Mouse (Mus musculus): ENCODE measurements around the gene Cldn22. TPM values are rescaled to one million over a fixed set of nuclear protein-coding genes. Genes with fewer than 3 reads are reported as not detected.
"Not testable (repeated sequence)": the region's sequence is repeated elsewhere in the genome, so short reads cannot be mapped to it uniquely, and the experiment has no call there.

Gene Cldn22
- total RNA-seq (2021): under 1 TPM in 1 of 2 experiments, not detected in 1; 0.49 TPM
- long read RNA-seq, experiment 1: 0 reads
- long read RNA-seq, experiment 2: 0 reads

DNA sequence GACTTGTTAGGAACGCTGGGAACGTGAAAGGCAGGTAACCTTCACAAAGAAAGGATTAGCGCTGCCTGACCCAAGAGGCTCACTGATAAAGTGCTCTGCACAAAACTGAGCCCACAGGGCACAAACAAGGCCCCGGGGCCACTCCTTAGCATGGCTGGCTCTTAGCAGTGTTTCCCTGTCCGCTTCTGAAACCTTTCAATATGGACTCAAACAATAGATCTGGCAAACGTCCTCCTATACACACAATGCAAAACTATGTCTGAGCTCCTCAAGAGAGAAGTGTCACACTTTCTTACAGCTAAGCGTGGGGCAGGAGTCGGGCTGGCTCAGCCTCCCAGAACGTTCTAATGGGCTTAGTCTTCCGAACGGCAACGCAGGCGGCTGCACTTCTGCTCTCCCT lies at the start of gene Cldn22:
Gene Cldn22, plus strand, starts transcription at position 301 of the 400 bp plus-strand sequence.
- DNase-seq: no peak

DNA sequence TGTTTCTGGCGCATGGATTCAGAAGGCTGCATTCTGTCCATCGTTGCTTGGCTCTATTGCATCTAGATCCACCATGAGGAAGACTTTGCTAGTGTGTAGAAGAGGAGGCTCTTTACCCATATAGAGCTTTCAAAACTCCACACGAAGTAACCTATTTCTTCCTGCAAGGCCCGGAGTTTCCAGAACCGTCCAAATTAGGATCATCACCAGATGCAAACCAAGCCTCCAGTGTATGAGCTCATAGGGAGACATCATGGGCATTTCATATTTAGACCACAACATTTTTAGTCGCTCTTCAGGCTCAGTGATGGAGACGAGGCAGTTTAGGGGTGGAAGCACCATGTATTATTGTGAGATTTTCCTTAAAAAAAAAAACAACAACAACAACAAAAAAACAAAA lies 46.9 kb upstream of the Cldn22 start:
- no peak for DNase-seq

DNA sequence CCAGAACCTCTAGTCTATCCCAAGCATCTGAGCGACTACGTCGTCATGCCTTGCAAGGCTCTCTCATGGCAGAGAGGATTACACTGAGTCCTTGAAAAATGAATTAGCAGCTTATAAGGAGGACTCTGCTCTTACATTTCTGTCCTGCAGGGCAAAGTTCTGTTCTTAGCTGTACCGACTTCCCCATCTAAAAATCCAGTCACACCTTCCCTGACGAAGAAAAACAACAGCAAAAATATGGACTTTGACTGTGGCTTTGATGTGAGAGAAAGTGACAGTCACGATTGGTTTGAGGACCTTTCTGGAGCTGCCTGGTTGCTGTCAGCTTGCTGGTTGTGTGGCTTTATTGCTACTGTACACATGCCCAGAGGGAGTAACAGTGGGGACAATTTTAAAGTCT lies 44.7 kb upstream of the Cldn22 start:
- DNase-seq: no peak

DNA sequence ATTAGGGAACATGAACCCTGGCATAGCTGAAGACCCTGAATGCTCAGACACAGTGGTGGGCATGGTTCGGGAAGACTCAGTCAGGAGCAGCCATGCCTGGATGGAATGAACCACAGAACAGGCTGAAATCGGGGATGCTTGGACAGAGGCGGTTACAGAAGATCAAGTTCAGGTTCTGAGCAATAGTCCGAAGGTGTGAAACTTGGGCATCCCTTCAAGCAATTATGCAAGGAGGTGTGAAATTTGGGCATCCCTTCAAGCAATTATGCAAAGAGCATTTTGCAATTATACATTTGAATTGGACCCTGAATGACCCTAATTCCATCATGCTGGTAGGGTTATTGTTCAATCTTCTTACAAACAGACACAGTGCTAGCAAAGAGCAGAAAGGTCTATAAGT lies 42.4 kb upstream of the Cldn22 start:
- DNase-seq: no peak

DNA sequence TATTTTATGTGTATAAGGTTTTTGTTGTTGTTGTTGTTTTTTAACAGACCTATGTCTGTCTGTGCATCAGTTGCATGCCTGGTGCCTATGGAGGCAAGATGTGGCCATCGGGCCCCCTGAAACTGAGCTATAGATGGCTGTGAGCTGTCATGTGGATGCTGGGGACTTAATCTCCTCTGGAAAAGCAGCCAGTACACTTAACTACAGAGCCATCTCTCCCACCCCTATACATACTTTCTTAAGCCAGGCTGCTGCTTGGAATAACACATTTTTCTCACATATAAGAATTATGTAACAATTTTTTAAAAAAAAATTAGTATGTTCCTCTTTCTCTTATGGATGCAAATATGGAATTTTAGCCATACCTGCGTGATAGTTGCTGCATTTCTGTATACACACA lies 40.7 kb upstream of the Cldn22 start:
- no peak for DNase-seq

DNA sequence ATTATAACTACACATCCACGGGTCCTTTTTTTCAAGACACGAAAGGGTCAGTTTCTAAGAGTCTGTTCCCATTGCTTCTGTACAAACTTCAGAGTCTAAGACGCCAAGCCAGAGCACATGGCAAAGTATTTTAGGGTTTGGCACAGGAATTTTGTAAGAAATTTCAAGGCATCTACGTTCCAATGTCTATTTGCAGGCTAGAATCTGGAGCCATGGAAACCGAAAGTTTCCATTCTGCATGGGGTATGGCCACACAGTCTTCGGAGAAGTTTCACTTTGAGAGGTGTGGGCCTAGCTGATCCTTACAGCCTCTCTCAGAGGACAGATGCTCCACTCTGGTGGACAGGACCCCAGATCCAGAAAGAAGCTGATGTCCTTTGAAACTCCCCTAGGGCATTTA lies 40.3 kb upstream of the Cldn22 start:
- DNase-seq: peak in 1 of 2 experiments; percentile 47

DNA sequence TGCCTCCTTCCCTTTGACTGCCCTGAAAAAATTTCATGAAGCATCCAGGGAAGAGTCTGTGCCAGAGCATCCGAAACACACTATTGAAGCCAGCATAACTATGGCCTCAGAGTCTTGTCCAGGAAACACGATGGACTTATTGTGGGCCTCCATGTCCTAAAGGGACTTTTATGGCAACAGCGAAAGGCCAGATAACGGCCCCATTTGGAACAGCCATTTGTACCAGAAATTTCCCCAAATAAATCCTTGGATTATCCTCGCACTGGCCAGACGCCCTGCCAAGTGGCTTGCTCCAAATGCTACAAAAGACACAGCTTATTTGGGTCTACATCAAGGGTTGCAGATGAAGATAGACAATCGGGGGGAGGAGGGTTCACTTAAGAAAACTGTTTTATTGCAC lies 39.8 kb upstream of the Cldn22 start:
- DNase-seq: peak; percentile 66 to 82

DNA sequence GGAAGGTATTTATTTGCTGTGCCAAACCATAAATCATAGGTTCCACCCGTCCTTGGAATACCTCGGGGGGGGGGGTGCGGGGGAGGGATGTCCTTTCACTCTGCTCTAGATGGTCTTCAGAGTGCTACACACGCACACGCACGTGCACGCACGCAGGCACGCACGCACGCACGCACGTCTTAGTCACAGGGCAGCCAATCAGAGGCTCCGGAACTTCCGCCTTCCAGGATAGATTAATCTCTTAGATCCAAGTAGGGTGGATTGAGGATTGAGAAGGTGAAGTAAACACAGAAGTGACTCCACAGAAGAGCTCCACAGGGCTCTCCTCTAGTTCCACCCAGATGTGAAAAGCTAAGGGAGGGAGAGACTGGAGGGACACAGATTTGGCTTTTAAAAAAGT lies 38.0 kb upstream of the Cldn22 start:
- no peak for DNase-seq

DNA sequence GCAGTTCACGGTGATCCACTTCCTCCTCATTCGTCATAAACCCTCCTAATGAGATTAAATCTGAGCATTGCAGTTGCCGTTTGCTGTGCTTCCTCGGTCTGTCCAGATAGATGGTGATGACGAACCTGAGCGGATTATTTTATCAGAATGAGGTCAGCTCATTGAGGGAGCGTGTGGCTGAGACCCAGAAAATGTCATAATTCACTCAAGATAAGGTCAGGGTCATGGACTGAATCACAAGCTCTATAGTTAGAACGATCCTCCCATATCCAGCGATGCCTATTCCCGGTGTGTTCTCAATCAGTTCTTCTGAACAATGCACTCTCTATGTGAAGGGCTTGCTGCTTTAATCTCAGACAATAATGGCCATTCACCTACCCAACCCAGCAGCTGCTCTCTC lies 36.6 kb upstream of the Cldn22 start:
- peak; percentile 61 to 62 for DNase-seq

DNA sequence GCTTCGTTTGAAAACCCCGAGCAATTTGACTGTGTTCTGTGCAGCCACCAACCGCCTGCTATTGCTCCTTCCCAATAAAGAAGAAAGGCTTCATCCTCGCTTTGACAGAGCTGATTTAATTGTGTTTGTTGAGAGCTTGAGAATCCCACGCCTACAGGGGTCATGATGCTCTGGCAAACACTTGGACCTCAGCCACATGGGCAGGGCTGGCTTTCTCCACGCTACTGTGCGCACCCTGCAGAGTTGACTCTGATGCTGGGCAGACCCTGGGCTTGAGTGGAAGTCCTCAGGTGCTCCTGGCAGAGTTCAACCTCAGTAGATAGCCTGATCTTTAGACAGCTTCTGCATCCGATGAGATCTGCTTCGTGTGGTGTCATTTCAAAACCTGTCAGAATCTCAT lies 32.3 kb upstream of the Cldn22 start:
- DNase-seq: no peak

DNA sequence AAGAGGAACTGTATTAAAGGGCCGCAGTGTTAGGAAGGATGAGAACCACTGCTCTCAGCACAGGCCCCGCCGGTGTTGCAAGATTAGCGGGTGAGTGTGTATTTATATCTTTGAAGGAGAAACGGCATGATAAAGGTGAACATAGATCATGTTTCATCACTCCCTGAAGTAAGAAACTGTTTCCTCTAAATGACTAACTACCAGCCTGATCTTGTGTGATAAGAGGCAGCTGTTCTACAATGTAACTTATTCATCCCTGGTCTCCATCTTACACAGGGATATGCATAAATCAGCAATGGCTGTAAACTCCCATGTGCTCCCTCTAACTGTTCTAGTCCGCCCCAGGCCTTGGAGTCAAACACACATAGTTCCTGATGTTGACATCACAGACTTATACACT lies 24.8 kb upstream of the Cldn22 start:
- DNase-seq: no peak

DNA sequence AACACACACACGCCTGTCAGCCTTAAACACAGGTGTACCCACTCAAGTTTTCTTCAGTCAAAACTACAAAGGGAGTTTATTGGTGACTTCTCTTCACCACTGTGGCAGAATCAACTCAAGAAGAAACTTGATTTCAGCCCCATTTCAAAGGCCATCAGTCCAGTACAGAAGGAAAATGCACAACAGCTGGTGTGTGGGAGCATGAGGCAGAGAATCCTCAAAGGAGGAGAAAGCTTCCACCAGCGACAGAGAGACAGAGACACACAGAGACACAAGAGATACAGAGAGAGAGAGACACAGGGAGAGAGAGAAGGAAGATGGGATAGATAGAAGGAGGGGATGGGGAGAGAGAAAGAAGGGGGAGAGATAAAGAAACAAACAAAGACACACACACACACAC lies 21.9 kb upstream of the Cldn22 start:
- DNase-seq: no peak

DNA sequence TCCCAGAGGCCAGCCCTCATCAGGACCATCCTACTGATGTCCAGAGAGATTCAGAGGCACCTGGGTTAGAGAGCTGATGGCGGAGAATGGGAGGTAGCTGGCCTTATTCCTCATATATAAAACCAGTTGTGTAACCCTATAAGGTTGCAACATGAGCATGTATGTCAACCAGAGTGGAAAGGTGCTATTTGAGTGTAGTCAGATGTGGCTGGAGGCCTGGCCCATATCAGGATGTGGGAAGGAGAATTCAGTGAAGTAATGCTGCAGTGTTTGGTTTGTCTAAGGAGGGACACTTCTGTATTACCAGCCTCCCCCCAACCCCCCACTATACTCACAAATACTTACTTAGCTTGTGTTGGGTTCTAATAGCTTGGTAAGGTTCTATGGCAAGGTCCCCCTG lies 20.0 kb upstream of the Cldn22 start:
- no peak for DNase-seq

DNA sequence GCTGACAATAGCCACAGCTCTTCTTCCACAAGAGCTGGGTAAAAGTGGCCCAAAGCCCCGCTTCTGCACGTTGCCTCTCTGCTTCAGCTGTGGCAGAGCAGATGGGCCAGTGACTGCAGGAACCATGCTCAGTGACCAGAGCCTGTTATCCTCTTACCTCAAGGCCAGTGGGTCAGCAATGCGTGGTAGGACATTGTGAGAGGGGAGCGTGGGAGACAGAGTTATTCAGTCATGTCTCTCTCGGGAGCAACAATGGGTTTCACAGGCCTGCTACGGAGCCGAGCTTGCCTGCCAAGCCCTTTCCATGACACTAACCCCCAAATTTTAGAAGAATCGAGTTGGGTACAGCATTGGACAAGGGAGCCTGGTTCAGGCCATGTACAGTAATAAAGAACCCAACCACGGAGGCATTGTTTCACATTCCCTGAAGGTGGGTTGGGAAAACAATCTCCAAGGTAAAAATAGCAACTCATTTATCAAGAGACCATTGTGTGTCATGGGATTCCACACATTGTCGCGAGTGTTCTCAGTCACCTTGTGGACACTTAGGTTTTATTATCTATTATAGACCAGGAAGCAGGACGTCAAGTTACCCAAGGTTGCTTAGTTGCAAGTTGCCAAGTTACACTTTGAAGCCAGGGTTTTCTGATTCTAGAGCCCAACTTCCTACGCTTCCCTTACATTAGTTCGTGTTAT lies 14.2 kb upstream of the Cldn22 start:
- no peak for DNase-seq

DNA sequence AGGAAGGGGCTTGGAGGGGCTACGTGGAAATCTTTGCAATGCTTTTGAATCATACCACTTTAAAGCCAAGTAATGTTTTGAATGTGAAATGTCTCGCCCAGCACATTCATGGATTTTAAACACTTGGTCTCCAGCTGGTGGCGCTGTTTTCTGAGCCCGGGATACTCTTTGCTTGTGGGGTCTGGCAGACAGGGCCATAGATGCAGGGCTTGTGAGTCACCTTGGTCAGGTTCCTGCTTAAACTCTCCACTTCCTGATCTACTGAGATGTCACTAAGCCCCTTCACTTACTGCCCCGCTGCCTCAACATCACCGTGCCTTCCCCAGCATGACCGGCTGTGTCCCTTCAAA lies 13.6 kb upstream of the Cldn22 start:
- no peak for DNase-seq

DNA sequence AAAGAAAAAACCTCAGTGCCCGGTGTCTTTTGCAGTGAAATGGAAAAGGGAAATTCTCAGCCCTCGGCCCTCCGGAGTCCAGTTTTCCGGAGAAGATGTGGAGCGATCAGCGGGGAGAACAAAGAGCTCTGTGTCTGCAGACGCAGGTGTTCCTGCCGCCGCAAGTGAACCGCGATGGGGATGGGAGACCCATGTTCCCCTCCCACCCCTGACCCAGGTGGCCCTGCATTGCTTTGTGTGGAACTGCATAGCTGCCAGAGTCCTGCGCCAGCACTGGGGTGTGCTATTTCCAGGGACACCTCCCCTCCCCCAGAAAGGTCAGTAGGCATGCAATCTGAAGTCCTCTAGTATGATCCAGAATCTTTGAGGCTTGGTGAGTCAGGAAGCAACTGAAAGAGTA lies 13.1 kb upstream of the Cldn22 start:
- no peak for DNase-seq

DNA sequence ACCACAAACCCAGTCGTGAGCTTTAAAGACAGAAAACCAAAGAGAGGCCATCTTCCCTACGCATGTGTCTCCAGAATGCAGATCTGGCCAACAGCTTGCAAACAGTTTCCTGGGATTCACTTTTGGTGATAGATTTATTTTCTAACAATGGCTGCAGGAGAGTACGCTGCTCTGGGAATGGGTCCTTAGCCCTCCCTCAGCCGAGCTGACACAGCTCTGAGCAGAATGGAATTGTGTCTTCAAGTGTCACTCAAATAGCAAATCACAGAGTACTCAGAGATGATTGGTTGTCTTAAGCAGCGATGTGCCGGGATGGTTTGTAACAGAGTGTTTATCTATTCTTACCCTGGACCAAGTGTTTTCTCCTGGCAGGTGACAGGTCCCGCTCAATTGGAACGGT lies 5.2 kb upstream of the Cldn22 start:
- DNase-seq: no peak

DNA sequence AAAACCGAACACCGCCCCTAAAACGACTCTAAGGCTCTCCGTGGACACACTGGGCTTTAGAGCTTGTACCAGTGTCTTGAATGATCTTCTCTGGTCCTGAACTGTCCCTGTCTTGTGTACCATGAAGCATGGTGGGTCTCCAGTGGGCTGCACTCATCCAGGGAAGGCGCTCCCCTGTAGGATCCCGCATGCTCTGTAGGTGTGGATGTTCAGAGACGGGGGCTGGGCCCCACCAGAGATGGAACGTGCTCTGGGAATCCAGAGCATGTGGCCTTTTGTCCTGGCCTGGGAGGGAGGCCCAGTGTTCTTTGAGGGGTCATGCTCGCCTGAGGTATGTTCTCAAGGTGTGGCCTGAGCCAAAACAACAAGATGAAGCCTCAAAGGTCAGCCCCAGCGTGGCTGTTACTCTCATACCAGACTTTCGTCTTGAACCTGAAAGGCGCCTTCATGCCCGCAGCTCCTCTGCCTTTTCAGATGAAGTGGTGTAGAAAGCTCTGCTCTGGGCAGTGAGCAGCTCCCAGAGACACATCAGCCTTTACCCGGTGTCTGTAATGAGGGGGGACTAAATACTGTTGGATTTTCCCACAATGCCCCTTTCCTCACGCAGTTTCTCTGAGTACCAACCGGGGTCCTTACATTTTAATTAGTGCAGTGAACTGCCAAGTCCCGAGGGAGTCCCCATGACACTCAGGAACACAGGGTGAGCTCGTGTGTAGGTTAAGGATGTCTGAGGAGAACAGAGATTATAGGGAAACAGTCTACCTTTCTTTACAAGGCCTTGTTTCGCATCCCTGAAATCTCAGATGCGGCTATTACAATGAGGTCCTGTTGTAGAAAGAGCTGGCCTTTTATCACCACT lies 3.1 kb upstream of the Cldn22 start:
- DNase-seq: no peak

DNA sequence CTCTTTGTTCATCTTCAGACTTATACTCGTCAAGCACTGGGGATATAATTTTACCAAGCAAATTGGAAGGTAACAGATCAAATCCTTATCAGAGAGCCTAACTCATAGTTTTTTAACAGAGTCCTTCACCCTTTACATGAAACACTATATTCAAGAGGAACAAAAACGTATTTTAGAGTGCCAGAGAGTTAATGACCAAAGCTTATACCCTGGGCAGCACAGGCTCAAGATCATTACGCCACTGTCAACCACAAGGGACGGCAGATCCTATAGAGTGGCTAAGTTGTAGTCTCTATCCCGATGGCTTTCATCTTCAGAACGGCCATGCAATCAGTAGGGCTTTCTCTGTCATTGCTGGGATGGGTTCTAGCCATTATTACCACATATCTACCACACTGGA lies 2.4 kb upstream of the Cldn22 start, which contains the start of gene Cldn24:
Gene Cldn24, plus strand, starts transcription at position 301 of the 400 bp plus-strand sequence.
- DNase-seq: no peak

DNA sequence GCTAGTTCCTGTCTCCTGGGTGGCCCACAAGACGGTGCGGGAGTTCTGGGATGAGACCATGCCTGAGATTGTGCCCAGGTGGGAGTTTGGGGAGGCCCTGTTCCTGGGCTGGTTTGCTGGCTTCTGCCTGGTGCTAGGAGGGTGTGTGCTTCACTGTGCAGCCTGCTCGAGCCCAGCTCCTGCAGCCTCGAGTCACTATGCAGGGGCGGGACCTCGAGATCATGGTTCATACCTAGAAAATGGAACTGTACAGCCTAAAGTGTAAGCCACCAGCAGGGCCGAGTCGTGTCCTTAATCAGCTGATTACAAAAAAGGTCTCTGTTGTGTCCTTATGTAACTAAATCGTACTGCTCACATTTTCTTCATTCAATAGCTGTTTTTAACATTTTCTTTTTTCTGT lies 1.7 kb upstream of the Cldn22 start:
- not testable (repeated sequence) for DNase-seq

DNA sequence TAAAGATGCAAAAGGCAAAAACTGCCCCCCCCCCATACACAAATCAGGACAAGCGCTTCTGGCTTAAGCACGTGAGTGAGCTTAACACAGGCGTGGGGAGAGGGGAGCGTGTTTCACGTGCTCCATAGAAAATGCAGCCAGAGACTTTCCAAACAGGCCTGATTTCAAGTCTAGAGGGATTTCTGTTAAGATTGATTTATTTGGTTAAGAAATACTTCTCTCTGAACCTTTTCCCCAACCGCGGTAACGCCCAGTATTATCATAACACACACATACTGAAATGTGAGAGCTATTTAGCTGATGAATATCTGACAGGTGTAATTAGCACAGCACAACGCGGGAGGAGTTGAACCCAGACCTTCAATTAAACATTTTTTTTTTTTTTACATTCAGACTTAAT lies 505 bp upstream of the Cldn22 start:
- peak in 1 of 2 experiments; percentile 25 for DNase-seq

DNA sequence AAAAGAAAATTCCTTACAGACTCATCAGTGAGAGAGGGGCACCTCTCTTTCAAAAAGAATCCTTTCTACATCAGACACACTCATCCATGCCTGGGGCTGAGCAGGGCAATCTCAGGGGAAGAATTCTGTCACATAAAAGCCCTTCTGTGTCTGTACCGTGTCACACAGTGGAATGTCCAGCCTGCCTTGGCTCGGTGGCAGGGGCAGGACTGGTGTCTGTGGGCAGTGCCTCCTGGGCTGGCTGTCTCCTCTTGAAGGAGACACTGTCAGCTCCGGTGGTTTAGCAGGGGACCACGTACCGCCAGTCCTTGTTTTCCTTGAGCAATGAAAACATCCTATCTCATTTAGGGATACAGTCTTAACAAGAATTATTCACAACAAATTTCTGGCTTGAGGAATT lies 1.3 kb downstream of the Cldn22 start:
- no peak for DNase-seq

DNA sequence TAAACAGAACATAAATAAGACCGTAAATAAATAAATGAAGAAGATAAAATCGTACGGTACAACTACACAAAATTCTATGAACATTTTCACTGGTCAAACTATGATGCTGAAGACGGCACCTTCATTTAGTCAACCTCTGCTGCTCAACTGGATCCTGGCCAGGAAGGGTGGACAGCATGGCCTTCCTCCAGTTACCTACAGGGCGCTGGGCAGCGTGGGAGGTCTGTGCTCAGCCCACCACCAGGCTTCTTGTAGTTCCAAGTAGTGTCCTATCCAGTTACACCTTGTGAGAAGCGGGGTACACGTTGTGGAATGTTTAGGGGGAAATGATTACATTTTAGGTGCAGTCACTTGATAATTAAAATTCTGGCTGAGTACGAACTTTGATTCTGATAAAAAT lies 2.6 kb downstream of the Cldn22 start:
- no peak for DNase-seq

DNA sequence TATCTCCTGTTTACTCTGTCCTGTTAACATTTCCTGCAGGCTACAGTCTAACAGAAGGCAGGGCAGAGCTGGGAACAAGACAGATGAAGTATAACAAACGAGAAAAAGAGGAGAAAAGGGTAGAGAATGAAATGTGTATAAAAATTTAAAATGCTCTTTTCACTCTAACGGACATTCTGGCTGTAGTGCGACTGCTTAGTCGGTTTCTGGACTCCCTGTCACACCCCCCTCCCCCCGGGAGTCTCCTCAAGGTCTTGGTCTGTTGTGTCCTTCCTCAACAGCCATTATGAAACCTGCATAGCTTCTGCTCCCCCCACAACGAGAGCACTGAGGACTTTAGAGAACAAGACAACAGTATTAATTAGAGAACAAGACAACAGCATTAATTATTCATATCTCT lies 8.3 kb downstream of the Cldn22 start:
- DNase-seq: no peak

Measured in heart, adult 18-20 months (tissue).